Mouse (Mus musculus) E14TG2a.4 (cell line): ENCODE results near the gene Mapk13.

Experiments used
- H3K27me3 ChIP-seq: 2 replicates; pipeline ENCODE4 v1.6.1; 2014; ENCODE audit warnings: low read length, control low read depth; ENCODE audit not compliant: insufficient read depth
- H3K36me3 ChIP-seq: 2 replicates; pipeline ENCODE4 v1.6.1; 2014; ENCODE audit warnings: low read length, control low read depth; ENCODE audit not compliant: insufficient read depth
- H3K4me1 ChIP-seq: replicated peaks from 2 replicates; pipeline ENCODE4 v1.6.1; 2014; ENCODE audit warnings: low read depth, low read length, control low read depth
- H3K4me3 ChIP-seq: replicated peaks from 2 replicates; pipeline ENCODE4 v1.5.1; 2014; ENCODE audit warnings: mild to moderate bottlenecking, low read length
- H3K9me3 ChIP-seq: 2 replicates; pipeline ENCODE4 v1.6.1; 2014; ENCODE audit warnings: low read length, control low read depth
- CTCF ChIP-seq: conservative IDR thresholded peaks from 2 replicates; pipeline ENCODE4 v1.5.1; 2014; ENCODE audit warnings: low read length
- NANOG ChIP-seq: IDR thresholded peaks from 2 replicates; pipeline ENCODE4 v1.6.1; 2014; ENCODE audit warnings: borderline replicate concordance, low read length, mixed read lengths
- POU5F1 ChIP-seq: IDR thresholded peaks from 2 replicates; pipeline ENCODE4 v1.6.1; 2014; ENCODE audit warnings: low read length, borderline replicate concordance

Mapk13 gene

DNA sequence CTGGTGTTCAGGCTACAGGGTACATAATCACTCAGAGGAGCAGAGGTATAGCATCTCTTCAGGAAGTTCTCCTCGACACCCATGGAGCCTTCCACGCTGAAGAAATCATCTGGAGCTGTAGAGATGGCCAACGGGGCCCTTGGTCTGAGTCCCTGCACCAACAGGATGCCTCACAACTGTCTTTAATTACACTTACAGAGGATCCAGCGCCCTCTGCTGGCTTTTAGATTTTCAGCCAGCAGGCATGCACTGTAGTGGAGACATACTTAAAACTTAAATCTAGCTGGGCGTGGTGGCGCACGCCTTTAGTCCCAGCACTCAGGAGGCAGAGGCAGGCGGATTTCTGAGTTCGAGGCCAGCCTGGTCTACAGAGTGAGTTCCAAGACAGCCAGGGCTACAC is 25.2 kb upstream of the Mapk13 start:
- no peaks in the 10 kb centered on the region for H3K27me3 ChIP-seq
- H3K9me3 ChIP-seq, result no peaks in the 10 kb centered on the region
- no peak overlapping the region for H3K4me3 ChIP-seq
- H3K36me3 ChIP-seq, result peaks cover 99% of the 10 kb centered on the region
- TF ChIP-seq NANOG (no peak), CTCF (peak; percentile 63)
- peaks cover 11% of the 10 kb centered on the region; the same call in 1 of the 2 replicates for H3K4me1 ChIP-seq

DNA sequence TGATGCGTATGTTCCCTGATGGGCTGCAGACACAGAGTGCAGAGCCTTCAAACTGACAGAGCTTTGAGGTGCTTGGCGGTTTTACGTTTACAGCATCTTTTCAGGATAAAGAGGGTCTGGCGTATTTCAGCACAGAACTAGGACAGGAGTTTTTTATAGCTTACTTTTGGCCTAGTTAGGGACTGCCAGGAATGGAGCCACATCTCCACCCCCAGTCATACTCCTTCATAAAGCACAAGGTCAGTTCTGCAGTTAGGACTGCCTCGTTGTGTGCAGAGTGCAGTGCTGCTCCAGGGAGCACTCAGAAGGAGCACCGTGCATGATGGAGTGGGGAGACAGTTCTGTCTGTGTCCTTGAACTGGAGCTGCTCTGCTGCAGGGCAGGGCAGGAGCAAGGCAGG is 23.3 kb upstream of the Mapk13 start:
- Histone ChIP-seq H3K27me3 (no peaks in the 10 kb centered on the region), H3K4me1 (peaks cover 11% of the 10 kb centered on the region; the same call in 1 of the 2 replicates), H3K9me3 (no peaks in the 10 kb centered on the region), H3K36me3 (peaks cover 83% of the 10 kb centered on the region), H3K4me3 (no peak overlapping the region)
- TF ChIP-seq NANOG (no peak), CTCF (no peak), POU5F1 (no peak)

DNA sequence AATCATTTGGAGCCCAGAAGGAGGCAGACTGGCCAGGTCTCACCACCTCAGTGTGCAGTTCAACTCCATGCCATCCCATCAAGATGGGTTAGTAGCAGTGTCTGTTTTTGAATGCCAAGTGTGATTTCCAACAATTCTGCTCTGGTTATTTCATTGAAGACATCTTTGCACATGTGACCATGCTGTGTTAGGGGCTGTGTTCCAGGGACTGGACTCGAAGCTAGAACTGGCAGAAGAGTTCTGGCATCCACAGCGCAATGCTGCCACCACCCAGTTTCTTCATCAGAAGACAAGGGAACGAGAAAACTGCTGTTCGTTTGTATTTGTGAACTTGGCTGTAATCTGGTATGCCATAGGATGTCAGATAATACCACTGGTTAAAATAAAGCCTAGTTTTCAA is 21.1 kb upstream of the Mapk13 start:
- TF ChIP-seq CTCF, result no peak
- no peak for TF ChIP-seq POU5F1
- no peak for TF ChIP-seq NANOG
- H3K36me3 ChIP-seq, result peaks cover 60% of the 10 kb centered on the region
- H3K27me3 ChIP-seq, result no peaks in the 10 kb centered on the region
- H3K4me1 ChIP-seq, result peaks cover 11% of the 10 kb centered on the region; the same call in 1 of the 2 replicates
- no peaks in the 10 kb centered on the region for H3K9me3 ChIP-seq
- no peak overlapping the region for H3K4me3 ChIP-seq

DNA sequence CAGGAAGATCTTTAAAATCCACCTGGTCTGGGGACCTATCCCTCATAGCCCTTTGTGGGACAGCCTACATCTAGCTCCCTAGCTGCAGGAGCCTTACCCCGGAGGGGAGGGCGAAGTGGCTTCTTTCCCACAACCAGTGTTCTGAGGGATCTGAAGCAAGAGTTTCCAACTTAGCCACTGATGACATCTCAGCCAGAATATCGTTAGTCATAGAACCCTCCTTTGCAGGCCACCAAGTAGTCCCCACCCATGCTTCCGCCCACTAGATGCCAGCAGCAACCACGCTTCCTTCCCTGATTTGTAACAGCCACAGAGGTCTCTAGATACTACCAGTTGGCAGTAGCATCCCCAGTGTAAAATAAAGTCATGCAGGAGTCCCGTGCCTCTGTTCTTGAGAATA is 18.5 kb upstream of the Mapk13 start:
- Histone ChIP-seq H3K27me3 (no peaks in the 10 kb centered on the region), H3K4me3 (no peak overlapping the region), H3K9me3 (no peaks in the 10 kb centered on the region), H3K36me3 (peaks cover 35% of the 10 kb centered on the region), H3K4me1 (peaks cover 4% of the 10 kb centered on the region; the same call in 1 of the 2 replicates)
- TF ChIP-seq POU5F1, result no peak
- no peak for TF ChIP-seq NANOG
- TF ChIP-seq CTCF, result no peak

DNA sequence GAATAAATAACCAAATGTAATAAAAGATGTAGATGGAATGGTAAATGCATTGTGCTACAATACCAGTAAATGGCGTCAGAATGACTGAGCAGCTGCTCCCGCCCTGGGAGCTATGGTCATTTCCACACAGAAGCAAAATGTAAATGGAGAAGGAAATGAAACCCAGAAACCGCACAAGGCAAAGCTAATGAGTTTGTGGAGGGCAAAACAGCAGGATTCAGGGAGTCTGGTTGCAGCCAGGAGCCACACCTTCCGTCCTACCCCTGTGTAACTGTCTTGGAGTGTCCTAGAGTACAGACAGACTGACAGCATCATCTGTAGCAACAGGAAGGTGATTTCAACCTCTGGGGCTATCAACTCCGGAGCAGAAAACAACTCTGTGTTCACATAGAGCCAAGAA is 12.7 kb upstream of the Mapk13 start:
- no peaks in the 10 kb centered on the region for H3K27me3 ChIP-seq
- no peak for TF ChIP-seq CTCF
- TF ChIP-seq POU5F1, result no peak
- no peak for TF ChIP-seq NANOG
- peaks cover 21% of the 10 kb centered on the region for H3K4me1 ChIP-seq
- H3K36me3 ChIP-seq, result no peaks in the 10 kb centered on the region
- H3K9me3 ChIP-seq, result no peaks in the 10 kb centered on the region
- H3K4me3 ChIP-seq, result no peak overlapping the region

DNA sequence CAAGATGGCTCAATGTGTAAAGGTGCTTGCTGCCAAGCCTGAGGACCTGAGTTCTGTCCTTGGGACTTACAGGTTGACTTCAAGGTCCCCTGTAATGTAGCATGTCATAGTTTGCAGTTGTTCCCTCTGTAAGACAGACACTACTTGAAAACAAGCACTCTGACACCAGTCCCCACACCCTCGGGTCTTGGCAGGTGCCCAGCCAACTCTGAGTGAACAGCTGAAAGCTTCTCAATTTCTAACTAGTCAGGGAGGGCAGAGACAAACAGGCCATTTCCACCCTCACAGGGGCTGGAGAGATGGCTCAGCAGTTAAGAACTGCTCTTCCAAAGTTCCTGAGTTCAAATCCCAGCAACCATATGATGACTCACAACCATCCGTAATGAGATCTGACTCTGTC is 11.6 kb upstream of the Mapk13 start:
- Histone ChIP-seq H3K36me3 (no peaks in the 10 kb centered on the region), H3K27me3 (no peaks in the 10 kb centered on the region), H3K4me3 (no peak overlapping the region), H3K4me1 (peaks cover 21% of the 10 kb centered on the region), H3K9me3 (no peaks in the 10 kb centered on the region)
- TF ChIP-seq NANOG, result no peak
- no peak for TF ChIP-seq CTCF
- no peak for TF ChIP-seq POU5F1

DNA sequence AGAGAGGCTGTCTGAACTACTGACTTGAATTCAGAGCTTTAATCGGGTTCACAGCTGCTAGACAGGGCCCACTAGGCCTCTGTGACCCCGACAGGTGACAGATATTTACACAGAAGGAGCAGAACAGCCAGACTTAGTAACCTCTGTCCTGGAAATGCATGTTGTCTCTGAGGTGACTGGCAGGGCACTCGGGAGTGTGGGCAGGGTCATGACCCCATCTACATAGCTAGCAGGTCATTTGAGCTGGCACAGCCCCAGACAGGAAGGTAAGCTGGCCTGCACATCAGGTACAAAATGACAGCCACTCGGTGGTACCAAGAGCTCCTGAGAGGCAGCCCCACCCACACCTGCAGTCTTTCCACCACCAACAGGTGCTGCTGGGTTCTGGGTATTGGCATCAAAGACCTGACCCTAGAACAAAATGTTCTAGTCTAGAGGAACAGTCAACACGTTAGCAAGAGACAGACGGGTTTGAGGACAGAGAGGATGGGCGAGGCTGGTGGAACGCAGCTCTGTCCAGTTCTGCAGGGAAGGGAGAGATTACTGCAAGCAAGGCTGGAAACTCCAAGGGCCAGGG is 8.3 kb upstream of the Mapk13 start:
- peaks cover 21% of the 10 kb centered on the region for H3K4me1 ChIP-seq
- TF ChIP-seq CTCF (no peak), POU5F1 (no peak)
- H3K9me3 ChIP-seq, result no peaks in the 10 kb centered on the region
- H3K27me3 ChIP-seq, result 0 out of 2 replicates have a peak, but pooled peaks cover 3% of the 10 kb centered on the region
- H3K36me3 ChIP-seq, result no peaks in the 10 kb centered on the region
- no peak overlapping the region for H3K4me3 ChIP-seq

- Histone ChIP-seq H3K9me3 (no peaks in the 10 kb centered on the region), H3K4me1 (peaks cover 13% of the 10 kb centered on the region), H3K4me3 (no peak overlapping the region), H3K36me3 (no peaks in the 10 kb centered on the region), H3K27me3 (0 out of 2 replicates have a peak, but pooled peaks cover 3% of the 10 kb centered on the region)
- TF ChIP-seq CTCF (peak; percentile 96), NANOG (no peak), POU5F1 (no peak)
These were observed 7.2 kb upstream of the Mapk13 start for GRCm38 (mm10) chr17:28761871-28762270.

GRCm38 (mm10) chr17:28766203-28766602 is 2.9 kb upstream of the Mapk13 start:
- Histone ChIP-seq H3K9me3 (no peaks in the 10 kb centered on the region), H3K36me3 (no peaks in the 10 kb centered on the region), H3K27me3 (peaks cover 37% of the 10 kb centered on the region), H3K4me1 (peaks cover 24% of the 10 kb centered on the region), H3K4me3 (no peak overlapping the region)
- no peak for TF ChIP-seq CTCF
- no peak for TF ChIP-seq POU5F1
- TF ChIP-seq NANOG, result no peak
